Mouse (Mus musculus) liver, adult 2 months (tissue): ENCODE data around the gene Kat6b. TPM values are rescaled to one million over a fixed set of nuclear protein-coding genes. Genes with fewer than 3 reads are reported as not detected.
"Not testable (repeated sequence)": the region's sequence is repeated elsewhere in the genome, so short reads cannot be mapped to it uniquely, and the experiment has no call there.

Source experiments
- DNase-seq: peaks from one replicate; pipeline ENCODE4 v3.0.0-alpha.2; 2011; ENCODE audit warnings: low read depth, low spot score; ENCODE audit errors: extremely low read depth
- H3K27ac ChIP-seq: fragments of 200-500 bp; replicated peaks from 2 replicates; pipeline ENCODE4 v1.5.1; 2012; ENCODE audit warnings: low read depth, mild to moderate bottlenecking, control low read depth, inconsistent platforms, low read length; ENCODE audit not compliant: insufficient read depth
- H3K27me3 ChIP-seq: fragments of 200-500 bp; 2 replicates; pipeline ENCODE4 v1.6.1; 2012; ENCODE audit warnings: mild to moderate bottlenecking, moderate library complexity, low read length, inconsistent platforms; ENCODE audit not compliant: control insufficient read depth, insufficient read depth
- H3K36me3 ChIP-seq: fragments of 200-500 bp; 2 replicates; pipeline ENCODE4 v1.6.1; 2012; ENCODE audit warnings: low read length, inconsistent platforms; ENCODE audit not compliant: control insufficient read depth, insufficient read depth
- H3K4me1 ChIP-seq: fragments of 200-500 bp; 2 replicates; pipeline ENCODE4 v1.6.1; 2011; ENCODE audit warnings: low read length; ENCODE audit not compliant: control insufficient read depth, insufficient read depth
- H3K4me3 ChIP-seq: fragments of 200-500 bp; 2 replicates; pipeline ENCODE4 v1.5.1; 2011; ENCODE audit warnings: low read depth, mild to moderate bottlenecking, control low read depth, low read length, moderate library complexity; ENCODE audit not compliant: insufficient read depth
- H3K79me2 ChIP-seq: fragments of 200-500 bp; 2 replicates; pipeline ENCODE4 v1.6.1; 2012; ENCODE audit warnings: inconsistent platforms, mild to moderate bottlenecking, low read length, moderate library complexity; ENCODE audit not compliant: control insufficient read depth, insufficient read depth
- H3K9ac ChIP-seq: fragments of 200-500 bp; 2 replicates; pipeline ENCODE4 v1.6.1; 2012; ENCODE audit warnings: low read depth, mild to moderate bottlenecking, control low read depth, inconsistent platforms, low read length
- CTCF ChIP-seq: fragments of 200-500 bp; IDR thresholded peaks from 2 replicates; pipeline ENCODE4 v1.5.1; 2011; ENCODE audit warnings: low read depth, low read length, control low read depth
- POLR2A ChIP-seq: fragments of 200-500 bp; IDR thresholded peaks from 2 replicates; pipeline ENCODE4 v1.6.1; 2011; ENCODE audit warnings: low read length, control low read depth; ENCODE audit not compliant: insufficient read depth; ENCODE audit errors: extremely low read depth
- WGBS: fragments of 180-500 bp; shearing (Covaris S2); methylation state at CpG from one replicate; pipeline ENCODE4 v1.1.7; 2018; 5-methylcytosine and 5-hydroxymethylcytosine counted together
- polyA plus RNA-seq: library from polyadenylated mRNA; depleted of rRNA; stranded (reverse); fragments of >200 nt; gene quantifications from 2 replicates; pipeline ENCODE4 v1.2.3, GENCODE M21; 2012
- total RNA-seq: library from RNA; depleted of rRNA; stranded (reverse); fragments of >200 nt; gene quantifications from 2 replicates; pipeline ENCODE4 v1.2.3, GENCODE M21; 2014

Gene Kat6b
- total and polyA plus RNA-seq, 2 experiments = 3.2 to 5.3 TPM

- DNase-seq = no peak
- H3K27ac ChIP-seq = no peak overlapping the region
- TF ChIP-seq POLR2A (no peak), CTCF (no peak)
- H3K27me3 ChIP-seq = no peaks in the 10 kb centered on the region
- H3K4me1 ChIP-seq = peaks cover 13% of the 10 kb centered on the region
- peaks cover 12% of the 10 kb centered on the region for H3K79me2 ChIP-seq
- 88% methylated on average over 3 of the region's 3 CpGs for WGBS
- no peak overlapping the region for H3K9ac ChIP-seq
- H3K36me3 ChIP-seq = peaks cover 11% of the 10 kb centered on the region; the same call in 1 of the 2 replicates
- no peak overlapping the region for H3K4me3 ChIP-seq
Observed at GRCm38 (mm10) chr14:21519307-21519706, 38.1 kb downstream of the Kat6b start.

- no peak overlapping the region for H3K4me3 ChIP-seq
- WGBS = 23% methylated on average over 7 of the region's 7 CpGs
- no peak for TF ChIP-seq CTCF
- no peak for TF ChIP-seq POLR2A
- DNase-seq = peak; percentile 80
- H3K9ac ChIP-seq = no peak overlapping the region
- peak overlapping the region; percentile 49; the same call in 1 of the 2 replicates for H3K27ac ChIP-seq
- peaks cover 11% of the 10 kb centered on the region; the same call in 1 of the 2 replicates for H3K36me3 ChIP-seq
- H3K4me1 ChIP-seq = peaks cover 13% of the 10 kb centered on the region
- peaks cover 13% of the 10 kb centered on the region for H3K79me2 ChIP-seq
- no peaks in the 10 kb centered on the region for H3K27me3 ChIP-seq
Observed at GRCm38 (mm10) chr14:21520496-21520895, 39.3 kb downstream of the Kat6b start.

GRCm38 (mm10) chr14:21521496-21521895 lies 40.3 kb downstream of the Kat6b start:
- DNase-seq, H3K4me3 ChIP-seq, H3K27me3 ChIP-seq, H3K9ac ChIP-seq, H3K27ac ChIP-seq: not testable (repeated sequence)
- peaks cover 20% of the 10 kb centered on the region for H3K79me2 ChIP-seq
- peaks cover 13% of the 10 kb centered on the region for H3K4me1 ChIP-seq
- H3K36me3 ChIP-seq = peaks cover 11% of the 10 kb centered on the region; the same call in 1 of the 2 replicates
- 73% methylated on average over 4 of the region's 4 CpGs for WGBS

GRCm38 (mm10) chr14:21522312-21522978 lies 41.2 kb downstream of the Kat6b start:
- Histone ChIP-seq H3K79me2 (peaks cover 16% of the 10 kb centered on the region; the same call in 1 of the 2 replicates), H3K27ac (no peak overlapping the region), H3K9ac (no peak overlapping the region), H3K4me1 (peaks cover 13% of the 10 kb centered on the region), H3K27me3 (no peaks in the 10 kb centered on the region), H3K4me3 (no peak overlapping the region), H3K36me3 (peaks cover 3% of the 10 kb centered on the region; the same call in 1 of the 2 replicates)
- TF ChIP-seq CTCF (no peak), POLR2A (no peak)
- DNase-seq = peak; percentile 78
- WGBS = 63% methylated on average over 16 of the region's 16 CpGs

- WGBS = 45% methylated on average over 9 of the region's 9 CpGs
- Histone ChIP-seq H3K36me3 (peaks cover under 1% of the 10 kb centered on the region; the same call in 1 of the 2 replicates), H3K4me1 (peaks cover 13% of the 10 kb centered on the region), H3K79me2 (peaks cover 19% of the 10 kb centered on the region; the same call in 1 of the 2 replicates), H3K27me3 (no peaks in the 10 kb centered on the region), H3K27ac (no peak overlapping the region), H3K4me3 (no peak overlapping the region), H3K9ac (no peak overlapping the region)
- DNase-seq = no peak
- TF ChIP-seq CTCF (no peak), POLR2A (no peak)
Observed at GRCm38 (mm10) chr14:21523234-21523633, 42.0 kb downstream of the Kat6b start.

- Histone ChIP-seq H3K4me3 (no peak overlapping the region), H3K9ac (no peak overlapping the region), H3K79me2 (peaks cover 19% of the 10 kb centered on the region; the same call in 1 of the 2 replicates), H3K27ac (no peak overlapping the region), H3K36me3 (no peaks in the 10 kb centered on the region), H3K27me3 (no peaks in the 10 kb centered on the region), H3K4me1 (peaks cover 13% of the 10 kb centered on the region)
- TF ChIP-seq POLR2A (no peak), CTCF (no peak)
- DNase-seq = peak; percentile 59
- 71% methylated on average over 3 of the region's 3 CpGs for WGBS
Observed at GRCm38 (mm10) chr14:21523851-21524441, 42.7 kb downstream of the Kat6b start.
